Mouse (Mus musculus): Measurements from ENCODE around the gene Rev1. TPM values are rescaled to one million over a fixed set of nuclear protein-coding genes. Genes with fewer than 3 reads are reported as not detected.

The Rev1 gene
- 15.8 to 26.1 TPM (median 17.2 TPM) in 3 replicates for total RNA-seq (2017)

DNA sequence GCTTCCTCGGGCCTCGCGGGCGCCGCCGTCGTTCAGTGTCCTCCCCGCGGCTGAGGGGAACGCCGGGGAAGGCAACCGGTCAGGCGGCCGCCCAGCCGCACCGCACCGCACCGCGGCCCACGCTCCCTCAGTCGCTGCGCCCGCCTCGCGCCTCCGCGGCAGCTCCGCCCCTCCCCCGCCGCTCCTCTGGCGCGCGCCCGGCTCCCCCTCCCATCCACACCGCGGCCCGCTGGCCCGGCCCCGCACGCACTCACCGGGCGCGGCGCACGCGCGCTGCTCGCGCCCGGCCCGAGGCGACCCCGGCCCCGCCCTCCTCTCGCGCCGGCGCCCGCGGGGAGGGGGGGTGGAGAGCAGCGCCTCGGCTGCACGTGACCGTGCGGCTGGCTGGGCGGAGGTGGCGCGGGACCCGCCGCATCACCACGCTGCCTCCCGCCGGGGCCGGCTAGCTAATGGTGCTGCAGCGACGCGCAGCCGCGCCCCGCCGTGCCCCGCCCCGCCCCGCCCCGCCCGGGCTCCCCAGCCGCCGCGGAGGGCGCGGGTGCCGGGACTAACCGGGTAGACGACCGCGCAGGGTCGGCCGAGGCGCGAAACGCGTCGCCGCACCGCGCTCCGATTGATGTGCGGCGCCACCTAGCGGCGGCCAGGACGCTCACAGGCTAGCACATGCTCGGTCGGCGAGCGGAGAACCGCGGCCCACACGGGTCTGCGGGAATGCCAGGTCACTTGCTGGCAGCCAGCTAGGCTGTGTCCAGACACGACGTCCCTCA, at the start of gene Rev1:
Gene Rev1, minus strand, starts transcription at position 301 of the 767 bp plus-strand sequence.
- ATAC-seq (replicated peaks; ENCODE audit: insufficient number of reproducible peaks, low FRiP score, low TSS enrichment, poor library complexity, severe bottlenecking): peak; percentile 73

DNA sequence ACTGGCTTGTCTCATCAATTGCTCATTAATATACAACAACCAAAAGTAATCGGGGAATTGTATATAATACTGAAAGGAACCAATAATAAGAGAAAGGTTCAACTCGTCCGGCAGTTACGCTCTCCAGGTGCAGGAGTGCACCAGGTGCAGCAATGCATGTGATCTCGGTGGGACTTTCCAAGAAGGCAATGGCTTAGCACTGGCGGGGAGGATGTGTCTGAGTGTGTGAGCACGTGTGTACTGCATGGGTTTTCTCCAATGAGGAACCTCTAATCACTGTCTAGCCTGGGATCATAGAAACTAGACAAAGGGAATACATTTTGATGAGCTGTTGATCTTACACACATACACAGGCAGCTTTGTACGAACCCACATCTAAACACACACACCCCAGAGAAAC, 49.3 kb upstream of the Rev1 start:
- ATAC-seq (replicated peaks; ENCODE audit: insufficient number of reproducible peaks, low FRiP score, low TSS enrichment, poor library complexity, severe bottlenecking): no peak

DNA sequence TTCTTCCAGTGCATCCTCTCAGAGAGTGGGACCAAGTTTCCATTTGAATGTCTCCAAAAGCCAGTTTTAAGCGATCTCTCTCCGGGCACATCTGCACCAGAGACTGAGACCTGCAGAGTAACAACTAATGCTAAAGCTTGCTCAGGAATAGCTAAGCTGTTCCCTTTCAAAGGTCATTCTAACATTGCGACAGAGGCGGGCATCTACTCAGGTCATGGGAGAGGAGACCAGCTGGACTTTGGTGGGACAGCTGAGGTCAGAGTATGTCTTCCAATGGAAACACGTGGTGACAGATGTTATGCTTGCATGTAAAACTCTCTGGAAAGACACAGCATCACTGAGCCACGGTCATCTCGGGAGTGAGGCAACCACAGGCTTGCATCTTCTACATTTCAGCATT, 46.5 kb upstream of the Rev1 start:
- ATAC-seq (replicated peaks; ENCODE audit: insufficient number of reproducible peaks, low FRiP score, low TSS enrichment, poor library complexity, severe bottlenecking): no peak

DNA sequence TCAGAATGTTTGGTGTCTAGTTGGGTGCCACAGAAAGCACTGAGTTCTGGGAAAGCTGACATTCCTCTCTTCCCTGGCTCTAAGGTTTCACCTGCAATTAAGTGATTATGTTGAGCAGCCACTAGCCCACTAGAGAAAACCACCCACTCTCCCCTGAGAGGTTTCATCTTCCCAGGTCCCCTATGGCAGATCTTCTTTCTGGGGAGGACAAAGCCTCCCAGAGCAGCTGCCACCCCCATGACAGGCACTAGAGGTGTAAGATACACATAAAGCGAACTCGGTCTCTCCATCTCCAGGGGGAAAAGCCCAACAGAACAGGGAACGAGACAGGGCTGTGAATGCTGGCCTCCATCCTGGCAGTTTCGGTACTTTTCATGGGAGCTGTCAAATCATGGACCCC, 42.3 kb upstream of the Rev1 start:
- no peak for ATAC-seq (replicated peaks; ENCODE audit: insufficient number of reproducible peaks, low FRiP score, low TSS enrichment, poor library complexity, severe bottlenecking)

DNA sequence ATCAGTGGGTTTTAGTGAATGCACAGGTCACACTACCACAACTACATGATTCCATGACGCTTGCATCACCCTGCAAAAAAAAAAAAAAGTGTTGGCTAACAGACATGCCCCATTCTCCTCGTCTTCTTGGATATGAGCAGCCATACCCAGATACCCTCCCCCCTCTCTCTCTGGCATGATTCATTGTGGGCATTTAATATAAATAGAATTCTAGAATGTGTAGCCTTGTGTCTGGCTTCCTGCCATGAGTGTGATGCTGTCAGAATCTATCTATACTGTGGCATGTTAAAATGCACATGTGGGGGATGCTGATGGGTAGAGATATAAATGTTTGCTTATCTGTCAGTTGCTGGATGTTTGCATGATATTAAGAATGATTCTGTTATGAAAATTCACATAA, 36.1 kb upstream of the Rev1 start:
- ATAC-seq (replicated peaks; ENCODE audit: insufficient number of reproducible peaks, low FRiP score, low TSS enrichment, poor library complexity, severe bottlenecking): no peak

DNA sequence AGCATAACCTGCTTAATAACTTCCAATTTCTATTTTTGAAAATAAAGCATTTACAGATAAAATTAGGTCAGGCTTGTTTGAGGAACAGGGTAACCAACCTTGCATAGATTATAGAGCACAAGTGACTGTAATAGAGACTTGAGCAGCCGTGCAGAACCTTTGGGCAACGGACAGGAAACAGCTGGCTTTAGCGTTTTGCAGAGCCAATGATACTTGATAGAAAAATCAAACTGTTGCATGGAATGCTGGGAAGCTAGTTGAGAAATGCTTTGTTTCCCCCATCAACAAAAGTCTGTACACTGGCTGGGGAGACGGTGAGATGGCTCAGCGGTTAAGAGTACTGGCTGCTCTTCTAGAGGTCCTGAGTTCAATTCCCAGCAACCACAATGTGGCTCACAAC, 20.5 kb upstream of the Rev1 start:
- ATAC-seq (replicated peaks; ENCODE audit: insufficient number of reproducible peaks, low FRiP score, low TSS enrichment, poor library complexity, severe bottlenecking): no peak

DNA sequence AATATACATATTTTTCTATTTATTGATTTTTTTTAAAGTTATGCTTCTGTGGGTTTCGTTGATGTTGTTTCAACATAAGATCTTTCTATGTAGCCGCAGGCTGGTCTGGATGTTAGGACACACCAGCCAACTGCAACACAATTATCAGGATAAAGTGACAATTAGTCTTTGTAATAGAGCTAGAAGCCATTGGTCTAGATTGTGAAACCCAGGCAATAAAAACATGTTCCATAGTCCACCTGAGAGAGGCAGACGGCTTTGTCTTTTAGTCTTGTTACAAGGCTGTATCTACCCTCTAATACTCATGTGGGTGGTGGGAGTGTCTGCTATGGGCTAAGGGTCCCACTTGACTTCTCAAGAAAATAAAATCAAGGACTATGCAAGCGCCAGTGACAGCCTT, 16.4 kb upstream of the Rev1 start:
- no peak for ATAC-seq (replicated peaks; ENCODE audit: insufficient number of reproducible peaks, low FRiP score, low TSS enrichment, poor library complexity, severe bottlenecking)

DNA sequence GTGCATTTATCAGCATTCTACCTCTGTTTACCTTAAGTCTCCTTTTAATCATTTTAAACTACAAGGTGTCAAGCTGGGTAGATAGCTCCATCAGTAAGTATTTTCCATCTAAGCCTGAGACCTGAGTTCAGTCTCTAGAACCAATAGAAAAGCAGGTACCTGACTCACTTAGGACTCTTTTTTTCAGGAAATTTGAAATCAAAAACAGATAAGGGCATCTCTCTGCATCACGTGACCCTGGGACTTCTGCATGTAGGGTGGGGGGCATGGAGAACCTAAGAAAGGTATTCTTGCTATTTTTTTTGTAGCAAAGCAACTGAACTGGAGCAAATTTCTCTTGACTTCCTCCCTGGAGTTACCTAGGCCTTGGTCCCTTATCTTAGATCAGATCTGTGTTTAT, 11.8 kb upstream of the Rev1 start:
- ATAC-seq (replicated peaks; ENCODE audit: insufficient number of reproducible peaks, low FRiP score, low TSS enrichment, poor library complexity, severe bottlenecking): no peak

DNA sequence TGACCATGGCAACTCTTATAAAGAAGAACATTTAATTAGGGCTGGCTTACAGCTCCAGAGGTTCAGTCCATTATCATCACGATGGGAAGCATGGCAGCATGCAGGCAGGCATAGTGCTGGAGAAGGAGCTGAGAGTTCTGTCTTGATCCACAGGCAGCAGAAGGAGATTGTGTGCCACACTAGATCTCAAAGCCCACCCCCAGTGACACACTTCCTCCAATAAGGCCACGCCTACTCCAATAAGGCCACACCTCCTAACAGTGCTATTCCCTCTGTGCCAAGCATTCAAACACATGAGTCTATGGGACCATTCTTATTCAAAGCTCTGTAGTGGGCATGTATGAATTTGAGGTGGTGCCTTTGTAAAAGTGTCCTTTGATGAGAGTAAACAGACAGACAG, 11.3 kb upstream of the Rev1 start:
- ATAC-seq (replicated peaks; ENCODE audit: insufficient number of reproducible peaks, low FRiP score, low TSS enrichment, poor library complexity, severe bottlenecking): no peak

DNA sequence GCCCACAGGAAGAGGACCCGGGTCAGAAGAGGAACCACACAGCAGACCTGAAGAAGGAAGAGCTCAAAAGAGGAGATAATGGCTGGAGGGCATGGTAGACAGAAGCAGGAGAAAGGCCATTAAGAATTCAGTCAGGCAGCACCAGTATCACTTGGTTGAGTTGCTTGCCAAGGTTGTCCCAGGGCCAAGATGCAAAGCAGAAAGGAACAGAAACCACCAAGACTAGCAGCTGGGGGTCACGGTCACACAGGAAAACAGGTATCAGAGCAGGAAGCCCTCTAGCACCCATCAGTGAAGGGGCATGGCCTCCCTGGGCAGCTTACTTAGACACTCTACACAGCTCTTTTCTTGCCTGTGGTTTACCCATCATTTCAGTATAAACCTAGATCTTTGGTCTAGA, 9.8 kb upstream of the Rev1 start:
- ATAC-seq (replicated peaks; ENCODE audit: insufficient number of reproducible peaks, low FRiP score, low TSS enrichment, poor library complexity, severe bottlenecking): no peak

DNA sequence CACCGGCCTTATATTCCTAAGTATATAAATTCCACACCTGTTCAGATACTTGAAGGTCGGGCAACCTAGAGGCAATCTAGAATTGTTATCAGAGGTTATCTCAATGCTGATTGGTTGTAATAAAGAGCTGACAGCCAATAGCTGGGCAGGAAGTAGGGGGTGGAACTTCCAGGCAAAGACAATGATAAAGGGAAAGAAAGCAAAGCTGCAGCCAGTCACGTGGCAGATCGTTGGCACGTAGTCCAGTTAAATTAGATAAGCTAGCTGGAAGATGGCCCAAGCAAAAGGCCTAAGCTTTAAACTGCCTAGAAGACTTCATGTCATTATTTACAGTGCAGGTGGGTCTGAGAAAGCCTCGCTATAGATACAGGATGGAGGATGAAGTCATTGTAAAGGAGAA, 3.3 kb upstream of the Rev1 start:
- ATAC-seq (replicated peaks; ENCODE audit: insufficient number of reproducible peaks, low FRiP score, low TSS enrichment, poor library complexity, severe bottlenecking): no peak

DNA sequence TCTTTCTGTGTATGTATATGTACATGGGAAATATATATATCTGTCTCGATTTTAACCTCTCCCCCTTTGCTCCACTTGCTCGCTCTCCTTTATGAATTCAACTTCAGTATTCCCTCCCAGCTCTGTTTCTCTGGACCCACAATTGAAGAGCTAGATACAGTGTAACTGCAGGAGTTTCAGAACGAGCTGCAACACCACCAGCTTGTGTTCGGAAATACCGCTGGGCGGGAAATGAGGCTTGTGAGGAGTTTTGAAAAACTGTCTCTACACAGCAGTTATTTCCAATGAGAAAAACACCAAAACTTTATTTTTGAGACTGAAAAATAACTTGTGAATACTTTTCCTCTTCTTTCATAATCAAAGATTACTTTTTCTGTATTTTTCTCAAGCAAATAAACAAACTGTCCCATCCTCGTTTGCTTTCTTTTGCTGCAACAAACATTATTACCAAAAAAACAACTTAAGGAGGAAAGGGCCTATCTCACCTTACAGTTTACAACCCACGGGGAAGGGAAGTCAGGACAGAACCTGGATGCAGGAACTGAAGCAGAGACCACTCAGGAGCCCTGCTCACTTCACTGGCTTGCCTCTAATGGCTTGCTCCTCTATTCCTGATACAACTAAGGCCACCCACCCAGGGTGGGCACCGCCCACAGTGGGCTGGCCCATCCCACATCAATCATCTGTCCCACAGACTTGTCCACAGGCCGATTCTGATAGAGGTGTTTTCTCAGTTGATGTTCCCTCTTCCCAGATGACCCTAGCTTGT, 1.3 kb upstream of the Rev1 start:
- no peak for ATAC-seq (replicated peaks; ENCODE audit: insufficient number of reproducible peaks, low FRiP score, low TSS enrichment, poor library complexity, severe bottlenecking)

DNA sequence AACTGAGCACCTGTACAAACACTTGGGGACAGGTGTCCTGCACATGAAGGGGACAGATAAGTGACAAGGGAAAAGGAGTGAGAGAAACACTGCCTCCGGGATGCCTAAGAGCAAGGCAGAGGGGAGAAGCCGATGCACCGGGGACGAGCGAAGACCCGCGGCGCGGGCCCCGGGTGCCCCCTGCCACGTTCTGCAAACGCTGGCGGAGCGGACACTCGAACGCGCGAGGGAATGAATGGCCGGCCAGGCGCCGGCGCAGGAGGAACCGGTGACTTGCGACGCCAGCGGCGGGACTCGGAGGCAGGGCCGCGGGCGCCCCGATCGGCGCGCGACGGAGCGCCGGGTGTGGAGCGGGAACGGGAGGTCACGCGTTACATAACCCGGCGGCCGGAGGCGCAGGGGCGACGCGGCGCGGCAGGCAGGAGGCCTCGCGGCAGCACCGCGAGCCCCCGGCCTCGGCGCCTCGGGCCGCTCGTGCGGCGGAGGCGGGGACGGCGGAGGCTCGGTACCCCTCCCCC, 623 bp downstream of the Rev1 start:
- no peak for ATAC-seq (replicated peaks; ENCODE audit: insufficient number of reproducible peaks, low FRiP score, low TSS enrichment, poor library complexity, severe bottlenecking)

DNA sequence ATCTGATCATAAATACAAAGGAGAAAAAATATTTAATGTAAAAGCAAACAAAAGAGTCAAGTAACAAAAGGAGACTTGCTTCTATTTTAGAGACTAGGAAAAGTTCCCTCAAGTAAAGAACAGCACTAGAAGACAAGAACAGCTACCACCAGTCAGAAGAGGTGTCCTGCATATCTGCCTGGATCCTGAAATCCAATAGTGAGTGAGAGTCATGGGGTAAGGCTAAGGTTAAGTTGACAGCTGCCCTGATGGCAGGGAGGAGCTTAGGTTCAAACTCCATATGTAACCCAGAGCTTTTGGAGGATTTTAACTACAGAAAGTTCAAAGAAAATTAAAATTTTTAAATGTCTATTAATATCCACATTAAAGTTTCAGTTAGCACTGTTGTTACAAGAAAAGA, 2.6 kb downstream of the Rev1 start:
- ATAC-seq (replicated peaks; ENCODE audit: insufficient number of reproducible peaks, low FRiP score, low TSS enrichment, poor library complexity, severe bottlenecking): no peak

DNA sequence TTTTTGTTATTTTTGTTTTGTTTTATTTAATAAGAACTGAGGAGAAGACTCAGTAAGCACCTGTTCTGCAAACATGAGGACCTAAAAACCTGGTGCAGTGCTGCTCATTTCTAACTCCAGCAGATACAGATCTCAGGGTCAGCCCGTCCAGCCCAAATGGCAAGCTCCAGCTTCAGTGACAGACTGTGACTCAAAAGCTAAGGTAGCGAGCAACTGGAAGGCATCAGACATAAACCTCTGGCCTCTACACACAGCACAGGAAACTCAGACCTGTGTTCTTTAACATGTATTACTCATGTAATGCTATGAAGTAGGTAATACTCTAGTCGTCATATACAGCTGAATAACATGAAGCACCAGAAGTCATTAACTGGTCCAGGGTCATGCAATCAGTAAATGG, 3.2 kb downstream of the Rev1 start:
- ATAC-seq (replicated peaks; ENCODE audit: insufficient number of reproducible peaks, low FRiP score, low TSS enrichment, poor library complexity, severe bottlenecking): no peak

DNA sequence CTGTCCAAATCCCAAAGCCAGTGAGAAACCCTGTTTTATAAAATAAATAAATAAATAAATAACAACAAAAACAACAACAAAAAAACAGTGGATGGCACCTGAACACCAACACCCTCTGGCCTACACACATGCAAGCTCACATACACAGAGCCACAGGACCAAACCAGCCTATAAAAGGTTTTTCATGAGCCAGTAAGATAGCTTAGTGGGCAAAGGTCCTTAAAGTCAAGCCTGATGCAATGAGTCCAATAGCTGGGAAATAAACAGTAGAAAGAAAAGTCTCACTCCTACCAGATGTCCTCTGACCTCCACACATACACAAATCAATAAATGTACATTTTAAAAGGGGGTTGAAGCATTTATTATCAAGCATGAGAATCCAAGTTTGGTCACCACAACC, 5.3 kb downstream of the Rev1 start:
- no peak for ATAC-seq (replicated peaks; ENCODE audit: insufficient number of reproducible peaks, low FRiP score, low TSS enrichment, poor library complexity, severe bottlenecking)

DNA sequence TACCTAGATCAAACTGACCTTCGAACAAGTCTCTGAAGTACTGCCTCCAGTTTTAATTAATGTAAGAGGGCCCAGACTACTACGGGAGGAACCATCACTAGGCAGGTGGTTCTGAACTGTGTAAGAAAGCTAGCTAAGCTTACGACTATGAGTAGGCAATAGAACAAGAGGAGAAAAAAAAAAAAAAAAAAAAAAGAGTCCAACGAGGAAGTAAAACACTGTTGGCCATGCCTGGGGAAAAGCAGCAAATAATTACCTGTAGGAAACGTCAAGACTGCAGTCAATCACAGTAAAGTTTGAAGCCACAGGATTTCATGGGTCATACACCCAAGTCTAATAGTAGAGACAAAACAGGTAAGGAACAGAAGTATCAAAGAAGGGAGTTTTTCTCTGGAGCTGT, 8.7 kb downstream of the Rev1 start:
- no peak for ATAC-seq (replicated peaks; ENCODE audit: insufficient number of reproducible peaks, low FRiP score, low TSS enrichment, poor library complexity, severe bottlenecking)

DNA sequence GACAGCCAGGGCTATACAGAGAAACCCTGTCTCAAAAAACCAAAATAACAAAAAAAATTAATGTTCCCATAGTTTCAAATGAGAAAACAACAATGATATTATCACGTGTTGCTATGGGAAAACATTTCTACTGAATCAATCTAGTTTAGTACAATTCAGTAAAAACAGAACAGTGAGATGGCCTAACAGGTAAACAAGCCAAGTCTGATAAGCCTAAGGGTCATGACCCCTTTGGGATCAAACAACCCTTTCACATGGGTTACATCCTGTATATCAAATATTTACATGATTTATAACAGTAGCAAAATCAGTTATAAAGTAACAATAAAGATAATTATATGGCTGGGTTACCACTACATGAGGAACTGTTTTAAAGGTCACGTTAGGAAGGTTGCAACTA, 11.0 kb downstream of the Rev1 start:
- no peak for ATAC-seq (replicated peaks; ENCODE audit: insufficient number of reproducible peaks, low FRiP score, low TSS enrichment, poor library complexity, severe bottlenecking)

DNA sequence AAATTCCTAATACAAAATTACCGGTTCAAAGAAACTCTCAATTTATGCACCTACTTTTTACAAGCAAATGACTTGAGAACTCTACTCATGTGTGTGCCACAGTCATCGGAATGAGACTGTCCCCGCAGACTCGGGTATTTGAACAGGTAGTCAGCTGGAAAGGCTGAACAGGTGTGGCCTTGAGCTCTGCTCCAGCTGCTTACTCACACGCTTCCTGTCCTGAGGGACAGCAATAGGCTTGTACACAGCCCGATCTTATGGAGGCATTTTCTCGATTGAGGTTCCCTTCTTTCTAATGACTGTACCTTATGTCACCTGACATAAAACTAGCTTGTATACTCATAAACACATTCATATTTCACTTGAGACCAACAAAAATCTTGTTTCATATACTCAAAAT, 19.8 kb downstream of the Rev1 start:
- no peak for ATAC-seq (replicated peaks; ENCODE audit: insufficient number of reproducible peaks, low FRiP score, low TSS enrichment, poor library complexity, severe bottlenecking)

DNA sequence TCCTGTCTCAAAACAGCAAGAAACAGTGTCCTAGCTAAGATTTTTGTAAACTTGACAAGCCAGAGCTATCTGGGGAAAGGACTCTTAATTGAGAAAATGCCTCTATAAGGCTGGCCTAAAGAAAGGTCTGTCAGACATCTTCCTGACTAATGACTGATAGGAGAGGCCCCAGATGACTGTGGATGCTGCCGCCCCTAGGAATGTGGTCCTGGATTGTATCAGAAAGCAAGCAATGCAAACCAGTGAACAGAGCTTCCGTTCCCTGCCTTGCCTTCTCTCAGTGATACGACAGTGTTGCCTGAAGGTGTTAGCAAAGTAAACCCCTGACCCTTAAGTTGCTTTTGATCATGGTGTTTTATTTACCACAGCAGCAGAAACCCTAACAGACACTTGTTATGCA, 25.8 kb downstream of the Rev1 start:
- ATAC-seq (replicated peaks; ENCODE audit: insufficient number of reproducible peaks, low FRiP score, low TSS enrichment, poor library complexity, severe bottlenecking): no peak
